Mouse (Mus musculus) CD4-positive, CD25-positive, alpha-beta regulatory T cell, adult 4 months (primary cell): Measurements from ENCODE around the gene AW011738. TPM values are rescaled to one million over a fixed set of nuclear protein-coding genes. Genes with fewer than 3 reads are reported as not detected.

Experiments used
- ATAC-seq: one replicate; pipeline ENCODE4 v1.8.0; 2017
- polyA plus RNA-seq, 2 experiments: library from polyadenylated mRNA; unstranded; fragments of 100-300 nt; shearing (Covaris generic); gene quantifications; one replicate each; pipeline ENCODE4 v1.2.1; 2017

AW011738 gene
- polyA plus RNA-seq, 2 experiments from 2014 or later: 8.0 to 10.5 TPM

DNA sequence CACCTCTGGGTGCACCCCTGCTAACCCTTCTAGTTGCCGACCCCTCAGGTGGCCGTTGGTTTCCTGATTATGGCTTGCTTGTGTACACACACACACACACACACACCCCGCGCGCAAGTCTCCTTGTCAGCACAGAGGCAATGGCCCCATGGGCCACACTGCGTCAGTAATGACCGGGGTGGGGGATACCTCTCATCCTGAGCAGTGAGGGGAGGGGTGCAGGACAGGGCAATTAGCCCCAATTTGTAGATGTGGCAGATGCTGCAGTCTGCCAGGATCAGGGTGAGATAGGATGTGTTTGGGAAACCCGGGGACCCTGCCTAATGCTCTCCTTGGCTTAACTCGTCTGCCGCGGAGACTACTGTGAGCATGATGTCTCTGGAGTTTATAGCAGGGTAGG is 46.5 kb downstream of the AW011738 start:
- no peak for ATAC-seq

DNA sequence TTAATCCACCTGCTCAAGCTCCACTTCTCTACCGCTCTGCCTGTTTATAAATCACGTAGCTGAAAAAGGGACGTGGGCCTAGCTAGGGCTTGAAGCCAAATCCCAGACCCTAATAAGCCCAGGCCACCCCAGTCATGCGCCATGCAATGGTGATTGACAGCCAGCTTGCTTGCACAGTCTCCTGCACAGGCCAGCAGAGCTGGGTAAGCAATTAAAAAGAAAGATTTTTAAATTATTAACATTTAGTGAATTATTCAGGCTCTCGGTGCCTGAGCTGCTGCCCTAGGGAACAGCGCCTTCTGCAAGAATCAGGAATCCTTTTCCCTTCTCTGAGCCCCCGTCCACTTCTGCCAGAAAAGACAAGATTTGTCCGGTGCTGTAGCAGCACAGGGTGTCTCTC is 48.0 kb downstream of the AW011738 start:
- no peak for ATAC-seq

DNA sequence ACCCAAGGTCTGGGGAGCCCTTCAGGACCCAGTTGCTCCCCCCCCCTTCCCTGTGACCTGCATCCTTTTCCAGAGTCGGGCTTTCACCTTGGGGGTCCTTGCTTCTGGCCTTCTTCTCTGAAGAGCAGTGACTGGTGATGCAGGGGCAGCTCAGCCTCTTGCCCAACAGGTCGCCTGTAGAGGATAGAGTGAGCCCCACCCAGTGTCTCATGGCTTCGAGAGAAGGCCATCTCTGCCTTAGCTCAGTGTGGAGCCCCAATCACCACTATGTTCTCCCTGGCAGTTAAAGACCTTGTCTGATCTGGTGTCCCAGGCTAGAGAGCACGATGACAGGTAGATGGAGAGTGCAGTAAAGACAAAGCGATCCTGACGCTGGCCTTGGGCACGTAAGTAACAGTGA is 49.0 kb downstream of the AW011738 start:
- no peak for ATAC-seq

DNA sequence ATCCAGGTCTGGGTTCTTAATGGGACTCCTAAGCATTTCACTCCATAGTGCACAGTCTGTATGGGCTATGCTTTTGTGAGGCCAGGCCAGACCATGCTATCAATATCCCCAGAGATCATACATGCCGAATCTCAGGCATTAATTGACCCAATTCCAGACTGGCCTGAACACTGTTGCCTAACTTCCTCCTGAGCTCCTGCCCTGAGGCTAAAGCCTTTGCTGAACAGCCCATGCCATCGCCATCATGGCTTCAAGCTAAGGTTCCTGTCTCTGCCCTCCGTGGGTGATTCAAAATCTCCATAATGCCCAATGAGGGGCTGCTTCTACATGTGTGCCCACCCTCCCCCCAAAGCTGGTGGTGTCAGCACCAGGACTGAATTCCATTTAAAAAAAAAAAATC is 49.5 kb downstream of the AW011738 start:
- no peak for ATAC-seq

DNA sequence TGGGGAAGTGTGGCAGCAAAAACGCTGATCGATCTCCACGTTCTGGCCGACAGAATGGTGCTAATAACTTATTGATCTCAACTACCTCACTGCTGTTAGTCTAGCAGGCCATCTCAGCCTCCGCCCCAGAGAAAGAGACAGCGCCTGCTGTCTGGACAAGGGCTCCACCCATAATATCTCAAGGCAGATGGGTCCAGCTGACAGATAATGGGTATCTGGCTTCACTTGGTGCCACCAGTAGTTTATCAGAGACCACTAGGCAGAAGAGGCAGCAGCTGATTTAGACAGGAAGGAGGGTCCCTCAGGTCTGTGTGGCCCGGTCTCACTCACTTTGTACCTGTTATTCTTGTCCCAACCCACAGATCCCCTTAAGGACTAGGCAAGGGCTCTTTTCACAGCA is 49.9 kb downstream of the AW011738 start:
- no peak for ATAC-seq

DNA sequence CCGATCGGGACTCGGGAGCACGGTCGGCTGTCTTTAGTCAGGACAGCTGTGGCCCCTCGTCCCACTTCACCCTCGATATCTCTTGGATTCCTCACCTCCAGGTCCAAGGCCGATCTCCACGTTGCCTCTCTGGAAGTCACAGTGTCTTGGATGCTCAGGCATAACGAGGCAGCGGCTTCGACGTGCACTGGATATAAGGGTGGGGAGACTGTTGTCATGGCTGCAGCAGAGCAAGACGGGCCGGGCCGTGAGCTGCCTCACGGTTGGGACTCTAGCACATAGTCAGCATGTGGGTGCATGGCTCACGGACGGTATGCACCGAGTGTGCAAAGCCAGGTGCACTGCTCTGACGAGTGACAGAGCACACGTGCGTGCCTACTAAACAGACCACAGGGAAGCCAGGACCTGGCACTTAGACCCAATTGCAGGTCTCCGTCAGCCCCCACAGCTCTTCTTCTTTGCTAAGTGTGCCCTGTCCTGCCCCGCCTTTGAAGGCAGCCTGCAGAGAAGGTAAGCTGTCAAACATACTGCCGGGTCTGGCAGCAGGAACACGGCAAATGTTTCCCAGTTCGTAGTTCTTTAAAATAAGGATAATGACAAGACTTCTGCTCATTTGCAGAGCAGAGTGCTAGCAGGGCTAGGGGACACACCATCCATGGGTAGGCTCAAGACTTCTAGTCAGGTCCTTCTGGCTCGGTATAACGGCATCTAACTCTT is 51.4 kb downstream of the AW011738 start:
- ATAC-seq: peak; percentile 42

Other genes starting within 250 kb of the AW011738 start
- 1 to 10 TPM; 7.6 TPM for gene C1qtnf12, start 241.0 kb upstream of the AW011738 start, polyA plus RNA-seq
- 1 to 10 TPM in 1 of 2 experiments, under 1 TPM in 1; 0.92 to 1.3 TPM for gene B3galt6, start 210.7 kb upstream of the AW011738 start, polyA plus RNA-seq
- gene Sdf4, start 210.4 kb upstream of the AW011738 start, polyA plus RNA-seq: 100 to 1,000 TPM; 528 to 589 TPM
- gene Tnfrsf4, start 189.5 kb upstream of the AW011738 start, polyA plus RNA-seq: 1,000 to 10,000 TPM; 1,065 to 1,393 TPM
- gene Tnfrsf18, start 177.1 kb upstream of the AW011738 start, polyA plus RNA-seq: 100 to 1,000 TPM; 745 to 823 TPM
- gene Ttll10, start 143.9 kb upstream of the AW011738 start, polyA plus RNA-seq: under 1 TPM; 0.35 to 0.81 TPM
- 10 to 100 TPM; 17.4 to 29.4 TPM for gene 9430015G10Rik, start 93.3 kb upstream of the AW011738 start, polyA plus RNA-seq
- not detected for gene Rnf223, start 72.8 kb upstream of the AW011738 start, polyA plus RNA-seq
- gene Agrn, start 5.8 kb upstream of the AW011738 start, polyA plus RNA-seq: 1 to 10 TPM; 3.6 to 3.9 TPM
- 10 to 100 TPM; 49.3 to 70.2 TPM for gene Isg15, start 2.5 kb upstream of the AW011738 start, polyA plus RNA-seq
- 1 to 10 TPM in 1 of 2 experiments, under 1 TPM in 1; 0.86 to 1.4 TPM for gene Perm1, start 12.6 kb downstream of the AW011738 start, polyA plus RNA-seq
- gene Plekhn1, start 31.6 kb downstream of the AW011738 start, polyA plus RNA-seq: 1 to 10 TPM; 8.3 to 9.0 TPM
- gene Noc2l, start 32.7 kb downstream of the AW011738 start, polyA plus RNA-seq: 10 to 100 TPM; 12.6 to 16.9 TPM
- gene Samd11, start 52.4 kb downstream of the AW011738 start, polyA plus RNA-seq: 1 to 10 TPM; 2.4 to 4.1 TPM
- gene Vmn2r-ps159, start 127.8 kb downstream of the AW011738 start, polyA plus RNA-seq: not detected